Mouse (Mus musculus): ENCODE data around the gene Ift22.
"Not testable (repeated sequence)": the region's sequence is repeated elsewhere in the genome, so short reads cannot be mapped to it uniquely, and the experiment has no call there.

Gene Ift22

DNA sequence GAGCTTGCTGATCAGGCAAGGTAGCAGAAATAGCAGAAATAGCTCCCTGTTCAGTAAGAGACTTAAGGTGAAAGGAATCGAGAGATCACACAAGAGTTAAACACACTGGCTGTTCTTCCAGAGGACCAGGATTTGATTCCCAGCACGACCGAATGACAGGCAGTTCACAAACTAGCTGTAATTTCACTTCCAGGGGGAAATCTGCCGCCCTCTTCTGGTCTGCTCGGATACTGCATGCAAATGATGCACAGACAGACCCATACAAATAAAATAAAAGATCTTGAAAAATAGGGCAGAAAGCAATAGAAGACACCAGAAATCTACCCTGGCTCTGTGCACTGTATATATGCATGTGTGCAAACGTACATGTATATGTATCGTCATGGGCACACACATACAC is 2.3 kb upstream of the Ift22 start:
- DNase-seq (ENCODE audit: low spot score in 2 of 2), result no peak

DNA sequence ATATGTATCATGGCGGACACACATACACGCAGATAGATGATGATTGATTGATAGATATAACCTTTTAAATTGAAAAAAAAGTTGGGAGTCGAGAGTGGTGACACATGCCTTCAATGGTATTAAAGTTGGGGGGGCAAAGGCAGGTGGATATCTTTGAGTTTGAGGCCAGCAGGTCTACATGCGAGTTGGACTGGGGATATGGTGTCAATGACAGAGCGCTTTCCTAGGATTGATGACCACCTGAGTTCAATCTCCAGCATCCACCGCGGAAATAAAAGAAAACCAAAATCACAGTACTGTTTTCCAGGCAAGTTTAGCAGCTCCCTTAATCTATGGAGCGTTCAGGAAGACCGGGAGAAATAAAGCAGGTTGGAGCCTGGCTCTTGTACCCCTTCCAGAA is 363 bp upstream of the Ift22 start:
- no peak for DNase-seq (ENCODE audit: low spot score in 2 of 2)

DNA sequence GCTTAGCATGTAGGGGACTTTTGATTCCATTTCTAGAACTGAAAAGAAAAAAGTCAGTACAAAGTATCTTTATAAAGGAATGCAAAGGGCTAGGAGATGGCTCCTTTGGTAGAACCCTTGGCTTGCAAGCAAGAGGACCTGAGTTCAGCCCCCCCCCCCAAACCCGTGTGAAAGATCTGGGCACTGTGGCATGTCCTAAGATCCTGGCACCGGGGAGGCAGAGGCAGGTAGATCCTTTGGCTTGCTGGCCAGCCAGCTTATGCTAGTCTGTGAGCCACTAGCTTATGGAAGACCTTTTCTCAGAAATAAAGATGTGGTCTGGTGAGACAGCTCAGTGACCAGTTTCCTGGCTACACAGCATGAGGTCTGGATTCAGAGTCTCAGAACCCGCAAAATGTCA is 6.2 kb downstream of the Ift22 start:
- DNase-seq (ENCODE audit: low spot score in 2 of 2), result no peak

DNA sequence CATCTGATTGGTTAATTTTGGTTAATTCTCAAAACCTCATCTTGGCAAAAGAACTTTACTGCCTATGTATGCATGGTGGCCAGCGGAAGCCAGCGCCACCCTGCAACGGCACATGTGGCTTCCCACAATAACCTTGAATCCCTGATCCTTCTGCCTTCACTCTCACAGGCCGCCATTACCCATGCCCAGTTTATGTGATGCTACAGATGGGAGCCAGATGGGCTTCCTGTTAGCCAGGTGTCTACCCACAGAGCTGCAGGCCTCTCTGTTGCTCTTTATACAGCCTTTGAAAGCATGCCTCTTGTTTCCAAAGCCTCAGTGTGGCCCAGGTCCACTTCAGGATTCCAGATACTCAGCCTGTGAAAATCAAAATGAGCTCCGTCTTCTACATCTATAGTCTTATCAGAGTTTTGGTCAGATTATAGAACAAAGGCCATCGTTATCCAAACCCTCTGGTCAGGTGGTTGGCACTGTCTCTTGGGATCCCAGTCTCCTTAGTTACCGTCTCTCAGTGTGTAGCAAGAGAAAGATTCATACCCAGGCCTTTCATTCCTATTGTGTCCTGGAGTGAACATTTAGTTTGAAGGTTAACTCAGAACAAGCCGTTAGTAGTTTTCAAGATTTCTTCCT is 9.8 kb downstream of the Ift22 start:
- DNase-seq (ENCODE audit: low spot score in 2 of 2), result no peak

DNA sequence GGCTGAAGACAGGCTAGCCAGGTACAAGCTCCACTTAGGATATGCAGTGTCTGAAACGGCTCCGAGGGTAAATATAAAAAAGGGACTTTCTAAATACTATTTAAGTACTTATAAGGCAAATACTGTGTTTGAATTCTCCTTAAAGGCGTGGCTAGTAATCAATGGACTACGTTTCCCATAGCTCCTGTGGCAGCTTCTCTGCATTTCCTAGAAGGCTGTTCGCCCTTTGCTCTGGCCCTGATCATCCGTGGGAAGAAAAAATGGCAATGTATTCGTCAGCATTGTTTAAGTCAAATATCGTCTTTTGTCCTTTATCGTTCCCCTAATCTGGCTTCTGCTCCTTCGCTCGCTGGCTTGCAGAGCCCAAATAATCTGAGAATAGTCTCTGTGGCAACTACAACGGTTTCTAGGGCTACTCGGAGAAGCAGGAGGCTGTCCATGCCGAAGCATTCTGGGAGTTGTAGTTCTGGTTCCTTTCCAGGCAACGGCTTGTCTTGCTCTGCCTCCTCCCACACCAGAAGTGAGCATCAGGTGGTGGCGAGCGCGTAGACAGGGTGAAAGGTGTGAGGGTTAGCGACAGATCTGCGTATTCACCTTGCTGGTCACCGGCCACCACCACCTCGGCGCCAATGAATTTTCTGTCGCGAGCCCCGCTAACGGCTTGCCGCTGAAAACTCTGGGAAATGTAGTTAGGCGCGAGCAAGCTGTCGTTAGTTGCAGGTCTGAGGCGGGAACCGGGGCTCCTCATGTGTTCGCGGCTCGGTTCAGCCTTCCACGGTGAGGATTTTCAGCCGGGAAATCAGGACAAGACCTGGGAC is 10.9 kb downstream of the Ift22 start:
- DNase-seq (ENCODE audit: low spot score in 2 of 2), result peak; percentile 59 to 75

DNA sequence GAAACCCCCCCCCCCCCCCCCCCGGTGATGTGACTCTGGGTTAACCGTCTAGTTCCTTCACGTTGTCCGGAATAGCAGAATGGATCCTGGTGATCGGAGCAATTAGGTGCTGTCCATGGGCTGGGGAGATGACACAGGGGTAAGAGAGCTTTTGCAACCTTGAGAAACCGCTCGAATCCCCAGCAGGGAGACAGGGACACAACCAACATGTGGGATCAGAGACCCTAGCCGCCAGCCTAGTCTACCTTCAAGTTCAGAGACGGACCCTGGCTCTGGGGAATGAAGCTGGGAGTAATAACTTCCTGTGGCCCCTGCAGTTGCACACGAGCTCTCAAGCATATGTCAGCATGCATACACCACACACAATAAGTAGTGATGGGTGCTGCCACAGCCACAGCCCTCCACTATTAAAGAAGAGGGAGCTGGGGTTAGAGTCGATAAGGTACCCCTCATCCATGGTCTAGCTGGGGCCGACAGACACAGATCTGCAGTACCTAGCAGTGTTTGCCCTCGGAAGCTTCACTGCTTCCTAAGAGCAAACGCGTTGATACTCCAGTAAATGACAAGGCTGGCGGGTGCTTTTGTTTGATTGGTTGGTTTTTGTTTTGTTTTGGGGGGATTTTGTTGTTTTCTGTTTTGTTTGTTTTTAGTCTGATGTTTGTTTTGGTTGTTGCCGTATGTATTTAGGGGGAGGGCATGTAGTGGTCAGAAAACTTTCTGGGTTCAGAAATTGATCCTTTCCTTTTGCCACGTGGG is 11.8 kb downstream of the Ift22 start:
- DNase-seq (ENCODE audit: low spot score in 2 of 2), result no peak

DNA sequence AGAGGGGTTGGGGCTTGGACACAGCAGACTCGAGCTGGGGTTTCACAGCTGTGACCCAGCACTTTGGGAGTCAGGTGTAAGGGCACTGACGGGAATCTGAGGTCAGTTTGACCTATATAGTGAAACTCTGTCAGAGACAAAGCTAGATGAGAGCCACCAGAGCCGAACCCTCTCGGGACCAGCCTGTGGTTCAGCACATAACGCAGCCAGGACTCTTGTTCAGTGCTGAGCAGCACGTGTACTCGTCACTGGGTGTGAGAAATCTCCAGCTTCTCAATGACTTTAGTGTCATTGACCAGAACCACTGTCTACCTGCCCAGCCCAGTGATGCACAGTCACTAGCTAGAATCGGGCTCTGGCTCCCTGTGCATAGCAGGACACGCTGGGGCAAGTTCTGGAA is 14.9 kb downstream of the Ift22 start:
- no peak for DNase-seq (ENCODE audit: low spot score in 2 of 2)

DNA sequence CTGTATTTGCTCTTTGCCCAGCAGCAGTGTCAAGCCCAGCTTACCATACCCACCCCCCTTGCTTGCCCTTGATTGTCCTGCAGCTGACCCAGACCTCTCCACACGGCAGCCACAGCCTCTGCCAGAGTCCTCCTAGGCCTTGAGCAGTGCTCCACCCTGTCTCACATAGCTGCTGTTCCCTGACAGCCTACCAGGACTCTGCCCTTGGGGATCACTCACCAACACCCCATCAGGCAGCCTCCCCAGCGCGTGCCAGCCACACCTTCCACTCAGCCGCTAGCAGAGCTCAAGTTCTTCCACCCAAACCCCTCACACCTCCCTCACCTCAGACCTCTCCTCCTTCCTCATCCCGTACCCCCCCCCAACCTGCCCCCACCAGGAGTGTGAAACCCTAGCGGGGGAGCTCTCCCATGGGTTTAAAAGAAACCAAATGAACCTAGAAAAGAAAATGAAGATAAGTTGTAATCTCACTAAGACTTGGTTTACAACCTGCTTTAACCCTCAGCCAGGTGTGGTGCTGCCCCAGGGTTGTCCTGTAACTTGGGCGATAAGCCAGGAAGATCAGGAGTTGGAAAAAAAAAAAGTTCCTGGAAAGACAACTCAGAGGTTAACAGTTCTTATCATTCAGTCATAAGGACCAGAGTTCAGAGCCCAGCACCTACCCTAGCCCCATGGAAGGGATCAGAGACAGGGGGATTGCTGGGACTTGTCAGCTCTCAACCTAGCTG is 16.0 kb downstream of the Ift22 start:
- DNase-seq (ENCODE audit: low spot score in 2 of 2), result no peak

DNA sequence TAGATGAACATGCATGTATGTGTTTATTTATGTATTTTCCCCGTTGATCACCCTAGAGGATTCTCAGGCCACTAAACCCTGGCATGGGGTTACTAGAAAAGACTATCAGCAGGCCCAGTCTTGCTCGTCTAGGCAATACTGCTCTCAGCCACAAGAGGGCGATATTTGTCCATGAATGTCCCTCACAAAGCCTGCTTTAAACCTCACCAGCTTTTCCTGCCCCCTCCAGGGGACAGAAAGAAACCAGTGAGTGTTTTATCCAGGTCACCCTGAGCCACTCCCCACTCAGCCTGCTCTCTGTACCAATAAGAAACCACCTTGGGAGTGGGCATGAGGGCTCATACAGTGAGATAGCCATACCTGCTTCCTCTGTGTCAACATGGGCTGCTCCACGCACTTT is 21.1 kb downstream of the Ift22 start:
- DNase-seq (ENCODE audit: low spot score in 2 of 2), result peak in 1 of 2 experiments; percentile 80

DNA sequence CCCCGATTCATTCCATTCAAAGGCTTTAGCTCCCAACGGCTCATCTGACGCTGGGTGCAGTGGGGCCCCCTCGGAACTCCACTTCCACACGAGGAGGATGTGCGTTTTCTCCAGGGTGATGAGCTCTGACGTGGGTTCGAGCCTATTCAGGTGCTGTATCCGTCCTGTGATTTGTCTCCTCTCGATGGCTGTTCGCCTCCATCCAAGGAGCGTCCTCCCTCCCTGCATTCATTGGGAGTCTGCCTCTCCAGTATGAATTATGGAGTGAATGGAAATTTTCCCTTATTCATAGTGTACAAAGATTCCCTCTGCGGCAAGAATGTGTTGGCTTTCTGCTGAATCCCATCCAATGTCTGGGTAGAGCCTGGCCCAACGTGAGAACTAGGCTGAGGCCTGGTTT is 23.9 kb downstream of the Ift22 start:
- DNase-seq (ENCODE audit: low spot score in 2 of 2), result no peak

DNA sequence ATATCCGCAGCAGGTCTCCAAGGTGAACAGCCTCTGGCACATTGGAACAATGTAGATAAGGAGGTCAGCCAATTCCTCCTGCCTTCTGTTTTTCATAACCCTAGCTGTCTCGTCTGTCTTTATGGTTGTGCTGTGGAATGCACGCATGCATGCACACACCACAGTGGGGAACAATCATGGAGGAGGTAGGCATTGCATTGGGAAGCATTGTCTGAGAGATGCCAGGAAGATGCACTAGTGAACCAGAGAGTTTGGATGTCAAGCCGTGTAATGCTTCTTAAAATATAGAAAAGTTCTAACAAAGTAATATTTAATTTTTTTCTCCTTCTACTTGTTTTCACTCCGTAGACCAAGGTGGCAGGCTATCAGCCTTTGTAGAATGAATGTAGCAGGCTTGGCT is 25.0 kb downstream of the Ift22 start:
- no peak for DNase-seq (ENCODE audit: low spot score in 2 of 2)

DNA sequence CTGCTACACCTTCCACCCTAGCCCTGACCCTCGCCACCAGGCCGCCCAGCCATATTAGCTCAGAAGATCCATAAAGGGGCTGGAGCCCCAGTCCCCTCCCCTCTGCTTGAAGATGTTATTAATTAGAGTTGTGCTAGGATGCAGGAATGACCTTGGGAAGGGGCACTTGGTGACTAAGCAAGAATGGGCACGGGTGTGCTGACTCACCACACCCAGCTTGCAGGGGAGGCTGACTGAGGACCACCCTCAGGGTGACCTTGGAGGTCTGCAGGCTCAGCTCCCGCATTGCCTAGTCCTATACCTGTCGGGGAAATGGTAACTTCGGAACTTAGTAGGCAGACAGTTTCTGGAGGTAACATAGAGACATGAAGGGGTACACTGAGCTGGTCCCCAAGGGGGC is 26.0 kb downstream of the Ift22 start:
- no peak for DNase-seq (ENCODE audit: low spot score in 2 of 2)

DNA sequence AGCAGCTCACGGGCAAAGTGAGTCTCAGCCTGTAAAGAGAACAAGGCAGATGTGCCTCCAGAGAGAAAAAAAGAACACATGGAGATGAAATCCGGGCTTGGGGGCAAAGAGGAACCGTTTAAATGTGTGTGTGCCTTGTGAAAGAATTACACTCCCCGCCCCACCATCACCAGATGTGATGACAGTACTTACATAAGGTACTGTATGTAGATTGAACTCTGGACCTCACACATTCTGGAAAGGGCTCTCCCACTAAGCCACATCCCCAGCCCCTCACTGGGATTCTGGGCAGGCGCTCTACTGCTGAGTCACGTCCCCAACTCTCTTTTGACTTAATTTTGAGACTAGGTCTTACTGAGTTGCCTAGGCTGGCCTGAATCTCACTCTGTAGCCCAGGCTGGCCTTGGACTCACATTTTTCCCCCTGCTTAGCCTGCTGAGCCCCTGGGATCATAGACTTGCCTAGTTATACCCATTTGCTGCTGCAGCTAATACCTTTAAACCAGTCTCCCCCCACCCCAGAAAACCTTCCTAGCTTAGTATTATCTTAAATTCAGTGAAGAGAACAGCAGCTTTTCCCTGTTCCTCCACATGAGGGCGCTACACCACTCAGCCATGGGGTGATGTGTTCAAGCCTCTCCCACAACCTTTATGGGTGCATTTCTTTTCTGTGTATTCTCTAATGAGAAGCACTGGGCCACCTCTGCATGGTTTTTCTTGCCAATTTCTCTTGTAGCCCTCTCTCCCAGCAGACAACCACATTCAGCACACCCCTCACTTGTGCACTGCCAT is 28.1 kb downstream of the Ift22 start:
- no peak for DNase-seq (ENCODE audit: low spot score in 2 of 2)

DNA sequence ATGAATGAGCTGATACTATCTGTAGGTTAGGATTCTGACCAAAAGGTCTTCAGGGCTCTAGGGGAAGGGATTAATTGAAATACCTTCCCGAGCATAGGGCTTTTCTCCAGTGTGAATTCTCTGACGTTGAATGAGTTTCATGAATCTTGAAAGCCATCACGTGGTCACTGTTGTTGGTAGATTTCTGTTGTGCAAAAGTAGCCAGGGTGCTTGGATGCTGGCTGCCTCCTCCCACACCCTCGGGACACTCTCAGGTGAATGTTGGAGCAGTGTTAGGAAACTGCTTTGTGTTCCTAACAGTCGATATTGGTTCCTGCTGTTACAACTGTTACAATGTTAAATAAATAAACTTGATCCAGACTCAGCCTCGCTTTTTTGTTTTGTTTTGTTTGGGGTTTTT is 28.8 kb downstream of the Ift22 start:
- DNase-seq (ENCODE audit: low spot score in 2 of 2), result no peak

DNA sequence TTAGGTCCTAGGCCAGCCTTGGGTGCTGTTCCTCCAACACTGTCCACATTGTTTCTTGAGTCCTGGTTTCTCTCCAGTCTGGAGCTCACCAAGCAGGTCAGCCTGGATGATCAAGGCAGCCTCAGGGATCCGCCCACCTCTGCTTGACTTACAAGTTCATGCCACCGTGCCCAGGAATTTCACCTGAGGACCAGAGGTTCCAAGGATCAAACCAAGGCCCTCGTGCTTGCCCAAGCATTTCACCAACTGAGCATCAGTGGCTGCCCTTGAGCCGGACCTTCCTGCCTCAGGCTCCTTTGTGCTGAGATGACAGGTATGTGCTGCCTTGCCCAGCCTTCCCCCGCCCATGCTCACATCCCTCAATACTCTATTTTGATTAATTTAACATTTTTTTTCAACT is 29.7 kb downstream of the Ift22 start:
- no peak for DNase-seq (ENCODE audit: low spot score in 2 of 2)

DNA sequence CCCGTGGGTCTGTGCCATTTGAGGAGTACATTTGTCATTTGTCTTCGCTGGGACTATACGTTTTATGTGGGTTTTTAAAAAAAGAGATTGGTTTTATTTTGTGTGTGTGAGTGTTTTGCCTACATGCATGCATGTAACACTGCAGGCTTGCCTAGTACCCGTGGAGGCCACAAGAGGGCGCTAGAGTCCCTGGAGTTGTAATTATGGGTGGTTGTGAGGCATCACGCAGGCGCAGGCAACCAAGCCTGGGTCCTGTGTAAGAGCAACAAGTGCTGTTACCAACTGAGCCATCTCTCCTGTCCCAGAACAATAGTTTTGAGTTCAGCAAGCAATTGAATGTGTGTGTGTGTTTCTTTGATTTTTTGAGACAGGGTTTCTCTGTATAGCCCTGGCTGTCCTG is 31.3 kb downstream of the Ift22 start:
- DNase-seq (ENCODE audit: low spot score in 2 of 2), result no peak

DNA sequence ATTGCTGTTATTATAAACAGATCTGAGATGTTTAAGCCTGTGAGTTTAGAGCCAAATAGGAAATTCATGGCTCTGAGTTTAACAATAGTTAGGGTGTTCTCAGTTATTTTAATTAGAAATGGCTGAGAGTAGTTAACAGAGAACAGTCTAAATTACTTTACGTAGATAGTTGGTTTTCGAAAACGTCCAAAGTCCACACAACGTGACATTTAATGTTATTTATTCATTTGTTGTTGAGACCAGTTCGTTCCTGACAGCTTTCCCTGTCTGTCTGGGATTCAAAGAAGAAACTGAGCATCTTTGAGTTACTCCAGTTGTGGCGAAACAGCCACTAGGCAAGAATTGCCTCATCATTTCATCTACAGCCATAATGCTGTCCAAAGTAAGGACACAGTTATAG is 32.1 kb downstream of the Ift22 start:
- DNase-seq (ENCODE audit: low spot score in 2 of 2), result not testable (repeated sequence)

DNA sequence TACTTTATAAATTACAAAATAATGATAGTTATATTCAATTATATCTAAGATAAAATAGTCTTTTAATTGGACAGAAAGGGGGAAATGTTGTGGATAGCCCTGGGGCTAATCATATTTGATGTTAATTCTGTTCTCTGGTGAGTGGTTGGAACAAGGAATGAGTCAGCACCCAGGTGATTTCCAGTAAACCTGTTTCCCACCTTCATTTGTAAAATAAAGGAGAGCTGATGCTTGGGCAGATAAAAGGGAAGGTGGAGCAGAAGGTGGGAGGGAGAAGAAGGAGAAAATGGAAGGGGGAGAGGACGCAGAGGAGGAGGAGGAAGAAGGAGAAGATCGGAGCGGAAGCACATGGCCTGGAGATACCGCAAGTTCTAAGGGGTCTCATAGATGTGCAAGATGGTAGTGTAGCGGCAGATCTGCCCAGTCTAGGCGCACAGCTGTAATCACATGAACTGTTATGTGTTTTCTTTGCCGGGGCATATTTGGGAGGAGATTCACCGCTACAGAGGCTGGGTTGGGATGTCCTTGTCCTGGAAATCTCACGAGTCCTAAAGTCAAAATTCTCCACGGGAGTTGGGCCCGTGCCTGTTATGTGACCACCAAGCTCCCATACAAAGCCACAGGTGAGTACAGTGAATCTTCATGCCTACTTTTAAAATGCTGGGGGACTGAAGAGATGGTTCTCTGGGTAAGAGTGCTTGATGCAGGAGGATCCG is 33.1 kb downstream of the Ift22 start:
- no peak for DNase-seq (ENCODE audit: low spot score in 2 of 2)

DNA sequence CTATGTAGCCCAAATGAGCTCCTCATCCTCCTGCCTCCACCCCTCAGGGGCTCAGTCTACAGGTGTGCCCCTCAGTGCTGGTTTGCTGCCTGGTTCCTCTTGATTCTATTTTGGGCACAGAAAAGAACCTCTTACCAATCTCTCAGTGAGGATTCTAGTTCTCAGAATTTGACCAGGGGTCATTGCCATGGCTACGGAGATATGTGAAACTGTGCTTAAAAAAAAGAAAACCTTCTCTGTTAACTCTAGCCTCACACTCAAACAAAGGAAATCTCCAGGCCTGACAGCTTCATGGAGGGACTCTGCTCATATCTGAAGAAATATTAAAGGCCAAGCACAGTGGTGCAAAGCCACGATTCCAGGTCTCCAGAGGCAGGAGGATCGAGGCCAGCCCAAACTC is 34.8 kb downstream of the Ift22 start:
- DNase-seq (ENCODE audit: low spot score in 2 of 2), result no peak

DNA sequence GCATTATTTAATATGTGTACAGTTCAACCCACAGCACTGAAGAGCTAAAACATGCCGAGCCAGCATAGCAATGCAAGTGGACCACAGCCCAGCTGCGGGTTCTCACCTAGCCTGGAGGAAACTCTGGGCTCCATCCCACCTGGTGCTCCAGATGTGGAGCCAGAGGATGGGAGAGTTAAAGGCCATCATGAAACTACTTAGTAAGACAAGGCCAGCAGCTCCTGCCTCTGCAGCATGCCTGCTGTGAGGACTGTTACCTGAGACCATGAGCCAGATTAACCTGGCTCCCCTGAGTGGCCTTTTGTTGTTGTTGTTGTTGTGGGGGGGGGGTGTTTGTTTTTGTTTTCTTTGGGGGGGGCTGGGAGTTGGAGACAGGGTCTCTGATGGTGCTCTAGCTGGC is 35.4 kb downstream of the Ift22 start:
- no peak for DNase-seq (ENCODE audit: low spot score in 2 of 2)

DNA sequence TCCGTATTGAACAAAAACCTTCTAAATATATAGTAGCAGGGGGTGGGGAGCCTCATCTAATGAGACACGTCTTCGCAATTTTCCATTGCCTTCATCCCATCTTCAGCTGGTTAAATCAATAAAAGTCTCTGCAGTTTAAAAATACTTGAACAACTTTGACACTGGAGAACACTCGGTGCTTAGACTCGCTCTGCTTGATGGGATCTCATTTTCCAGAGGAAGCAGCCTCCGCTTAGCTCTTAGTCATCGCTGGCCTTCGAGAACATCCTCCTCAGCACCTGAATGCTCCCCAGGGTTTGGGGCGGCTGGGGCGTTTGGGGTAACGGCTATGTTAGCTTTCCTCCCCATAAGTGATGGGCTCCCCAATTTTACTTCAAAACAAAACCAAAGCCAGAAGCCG is 37.1 kb downstream of the Ift22 start:
- DNase-seq (ENCODE audit: low spot score in 2 of 2), result no peak
